Mouse (Mus musculus) gastrocnemius, postnatal 14 days (tissue): ENCODE results near the gene Gpx7. TPM values are rescaled to one million over a fixed set of nuclear protein-coding genes. Genes with fewer than 3 reads are reported as not detected.

ENCODE experiments used
- DNase-seq: peaks from one replicate; pipeline ENCODE4 v3.0.0; 2021; ENCODE audit warnings: mixed read lengths
- intact Hi-C: fragments of 180-260 bp; cut with DNase I; formaldehyde crosslinking; loops from one replicate; pipeline ENCODE4 v1.15.1; 2025; ENCODE audit warnings: low total_unique reads
- long read RNA-seq, 2 experiments: library from polyadenylated mRNA; stranded (forward); transcript quantifications; one replicate each; pipeline ENCODE4 v2.0.0; 2021
- total RNA-seq, 2 experiments: library from RNA; stranded (reverse); gene quantifications; 2 replicates each; pipeline ENCODE4 v1.2.3; 2021

Gene Gpx7
- total RNA-seq, result 10 to 100 TPM; 12.8 to 17.8 TPM
- long read RNA-seq, experiment 1, transcript Gpx7-201 (3 exons, 1,289 nt), result major isoform, 17 of 18 reads
- long read RNA-seq, experiment 1, partial matches to known transcripts, result 0 of 18 reads
- long read RNA-seq, experiment 1, other reads (novel, unspliced or antisense), result 1 of 18 reads
- long read RNA-seq, experiment 2, transcript Gpx7-201 (3 exons, 1,289 nt), result major isoform, 21 of 25 reads
- long read RNA-seq, experiment 2, partial matches to known transcripts, result 1 of 25 reads
- long read RNA-seq, experiment 2, other reads (novel, unspliced or antisense), result 2 of 25 reads

DNA sequence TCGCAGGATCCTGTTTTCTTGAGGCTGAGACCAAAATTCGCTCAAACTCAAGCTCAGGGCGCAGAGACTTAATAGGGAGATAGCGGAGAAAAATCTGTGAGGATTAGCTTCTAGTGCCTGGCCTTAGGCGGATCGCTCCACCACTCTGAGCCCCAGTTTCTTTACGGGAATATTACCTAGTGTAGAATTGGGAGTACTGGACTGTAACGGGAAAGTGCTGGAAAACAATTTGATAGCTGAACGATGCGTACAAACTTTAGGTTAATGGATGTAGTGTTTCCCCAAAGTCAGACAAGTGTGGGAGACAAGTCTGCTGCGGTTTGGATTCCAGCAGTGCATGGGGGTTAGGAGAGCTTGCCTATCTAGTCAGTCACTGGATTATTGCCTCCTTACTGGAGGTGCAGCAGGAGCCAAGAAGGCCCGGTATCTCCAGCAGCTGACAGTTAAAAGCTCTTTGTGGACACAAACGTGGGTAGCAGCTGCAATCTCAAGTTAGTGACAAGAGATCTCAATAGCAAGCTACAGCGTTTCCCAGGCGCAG lies at the start of gene Gpx7:
Gene Gpx7, minus strand, starts transcription at position 101 of the 541 bp plus-strand sequence.
- intact Hi-C loops, result loop anchor here (5.0 kb wide), 1 partner anchor 50 kb away; the partner anchor contains the start of gene Tut4
- peak; percentile 9 for DNase-seq

DNA sequence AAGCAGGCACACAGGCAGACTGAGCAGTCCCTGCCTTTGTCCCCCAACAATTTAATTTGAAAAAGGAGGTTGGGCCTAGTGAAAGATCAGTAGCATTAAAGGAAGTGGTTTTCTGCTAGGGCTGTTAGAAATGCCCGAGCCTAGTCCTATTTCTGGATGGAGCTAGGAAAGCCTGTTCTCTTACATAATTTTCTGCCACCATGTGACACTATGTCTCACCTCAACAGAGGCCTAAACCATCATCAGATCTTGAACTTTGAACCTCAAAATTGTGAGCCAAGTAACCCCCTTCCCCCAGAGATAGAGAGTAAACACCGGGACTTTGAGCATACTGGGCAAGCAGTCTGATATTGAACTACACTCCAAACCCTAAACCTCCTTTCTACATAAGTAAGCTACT lies 49.3 kb upstream of the Gpx7 start:
- intact Hi-C loops, result loop anchor here (5.0 kb wide), 1 partner anchor 49 kb away; the partner anchor contains the start of gene Gpx7
- DNase-seq, result no peak

DNA sequence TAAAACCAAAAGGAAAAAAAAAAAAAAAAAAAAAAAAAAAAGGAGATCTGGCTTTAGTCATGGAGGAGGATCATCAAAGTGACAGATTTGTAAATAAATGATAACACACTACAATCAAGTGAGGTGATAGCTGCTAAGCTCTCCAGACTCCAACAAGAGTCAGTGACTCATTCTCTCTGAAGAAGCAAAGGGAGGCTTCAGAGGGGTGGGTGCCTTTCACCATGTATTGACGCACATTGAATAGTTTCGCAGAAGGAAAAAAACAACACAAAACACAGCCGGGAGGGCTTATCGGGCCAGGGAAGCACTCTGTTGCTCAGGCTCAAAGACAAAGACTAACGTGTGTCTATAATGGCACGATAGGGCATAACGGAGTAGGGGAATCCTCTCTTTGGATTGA lies 41.3 kb upstream of the Gpx7 start:
- intact Hi-C loops, result no loop called here
- DNase-seq, result no peak

DNA sequence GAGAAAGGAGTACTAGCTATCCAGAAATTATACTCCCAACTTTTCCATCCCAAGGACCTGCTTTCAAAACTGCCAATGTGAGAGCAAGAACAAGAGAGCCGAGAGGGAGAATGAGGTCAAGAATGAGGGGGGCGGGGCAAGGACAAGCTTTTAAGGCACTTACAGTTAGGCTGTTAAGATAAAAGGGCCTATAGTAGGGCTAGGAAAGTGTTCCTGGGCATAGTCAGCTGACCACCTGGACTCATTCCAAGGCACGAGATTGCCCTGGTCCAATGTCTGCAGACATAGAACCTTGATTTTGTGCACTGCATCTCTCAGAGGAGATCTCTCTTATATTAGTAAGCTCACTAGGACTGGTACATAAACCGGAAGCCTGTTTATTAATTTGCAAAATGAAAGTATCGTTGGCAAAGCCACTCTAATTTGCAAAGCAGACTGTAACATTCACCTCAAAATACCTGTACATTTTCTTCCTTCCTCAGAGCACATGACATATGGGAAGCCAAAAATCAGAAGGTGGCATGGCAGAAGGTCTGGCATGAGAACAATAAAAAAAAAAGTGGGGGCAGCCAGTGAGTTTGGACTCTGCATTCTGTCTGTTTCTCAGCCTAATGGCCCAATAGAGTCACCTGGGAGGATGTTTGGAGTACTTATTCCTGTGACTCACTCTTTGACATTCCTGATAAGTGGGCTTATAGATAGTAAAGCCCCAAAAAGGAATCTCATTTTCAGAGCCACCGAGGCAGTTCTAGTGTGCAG lies 31.5 kb upstream of the Gpx7 start:
- no peak for DNase-seq
- intact Hi-C loops, result no loop called here

DNA sequence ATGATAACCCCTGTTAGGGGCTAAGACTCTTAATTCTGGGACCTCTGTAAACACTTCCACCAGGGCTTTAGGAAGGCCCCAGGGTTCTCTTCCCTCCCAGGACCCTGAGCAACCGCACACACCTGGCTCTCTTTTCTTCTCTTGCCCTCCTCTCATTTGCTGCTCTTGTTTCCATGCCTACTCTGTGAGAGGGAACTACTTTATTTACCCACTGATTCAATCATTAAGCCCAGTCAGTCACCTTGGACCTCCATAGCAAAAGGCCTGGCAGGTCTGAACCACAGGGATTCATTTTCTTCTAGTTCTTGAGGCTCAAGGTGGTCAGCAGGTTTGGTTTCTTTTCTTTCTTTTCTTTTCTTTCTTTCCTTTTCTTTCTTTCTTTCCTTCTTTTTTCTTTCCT lies 29.5 kb upstream of the Gpx7 start:
- intact Hi-C loops, result no loop called here
- no peak for DNase-seq

DNA sequence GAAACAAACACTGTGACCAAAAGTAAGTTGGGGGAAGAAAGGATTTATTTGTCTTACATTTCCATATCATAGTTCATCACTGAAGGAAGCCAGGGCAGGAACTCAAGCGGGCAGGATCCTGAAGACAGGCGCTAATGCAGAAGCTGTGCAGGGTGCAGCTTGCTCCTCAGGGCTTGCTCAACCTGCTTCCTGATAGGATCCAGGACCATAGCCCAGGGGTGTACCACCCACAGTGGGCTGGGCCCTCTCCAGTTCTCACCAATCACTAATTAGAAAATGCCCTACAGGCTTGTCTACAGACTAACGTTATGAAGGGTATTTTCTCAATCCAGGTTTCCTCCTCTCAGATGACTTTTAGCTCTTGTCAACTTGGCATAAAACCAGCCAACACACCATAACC lies 28.9 kb upstream of the Gpx7 start:
- DNase-seq, result no peak
- intact Hi-C loops, result no loop called here

DNA sequence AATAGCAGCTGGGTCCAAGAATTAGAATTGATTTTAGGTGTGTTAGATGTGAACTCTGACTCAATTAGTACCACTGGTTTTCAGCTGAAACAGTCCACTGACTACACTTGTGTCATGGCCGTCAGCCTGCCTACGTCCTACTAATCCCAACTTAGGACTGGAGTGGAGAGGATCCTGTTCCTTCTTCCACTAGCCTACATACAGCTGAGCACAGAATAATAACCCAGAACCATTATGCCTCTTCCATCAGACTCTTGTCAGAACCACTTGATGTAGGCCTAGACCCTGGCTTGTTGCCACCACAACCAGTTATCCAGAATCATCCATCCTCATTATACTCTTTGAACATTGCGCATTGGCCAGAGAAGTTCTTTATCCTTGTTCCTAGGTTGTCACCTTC lies 28.0 kb upstream of the Gpx7 start:
- DNase-seq, result no peak
- intact Hi-C loops, result no loop called here

DNA sequence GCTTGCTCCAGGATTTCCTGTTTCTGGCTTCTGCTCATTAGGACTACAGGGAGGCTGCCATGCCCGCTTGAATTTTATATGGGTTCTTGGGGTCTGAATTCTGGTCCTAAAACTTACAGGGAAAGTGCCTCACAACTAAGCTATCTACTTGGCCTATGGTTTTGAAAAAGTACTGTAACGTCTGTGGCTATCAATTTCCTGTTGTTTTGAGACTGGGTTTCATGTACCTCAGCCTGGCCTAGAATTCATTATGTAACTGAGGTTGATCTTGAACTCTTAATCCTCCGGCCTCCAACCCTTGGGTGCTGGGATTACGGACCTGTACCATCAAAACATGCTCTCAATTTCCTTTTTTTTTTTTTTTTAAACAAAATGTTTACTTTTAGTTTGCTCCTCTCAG lies 27.5 kb upstream of the Gpx7 start:
- intact Hi-C loops, result no loop called here
- no peak for DNase-seq

DNA sequence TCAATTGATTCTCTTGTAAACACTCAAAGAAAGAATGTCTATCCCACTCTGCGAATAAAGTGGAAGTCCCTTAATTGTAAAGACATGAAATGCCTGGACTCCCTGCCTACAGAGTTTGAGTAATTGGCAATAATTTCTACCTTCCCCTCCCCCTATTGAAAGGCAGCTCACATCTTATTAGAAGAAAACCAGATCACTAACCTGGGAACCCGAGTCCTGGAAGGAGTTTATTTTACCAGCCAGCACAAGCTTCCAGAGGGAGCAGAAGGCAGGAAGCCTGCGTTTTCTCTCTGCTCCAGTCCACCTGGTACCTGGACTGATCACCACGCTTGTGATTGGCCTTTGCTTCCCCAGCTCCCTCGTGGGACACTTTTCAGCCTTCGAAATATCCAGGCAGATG lies 26.6 kb upstream of the Gpx7 start:
- no peak for DNase-seq
- intact Hi-C loops, result no loop called here

DNA sequence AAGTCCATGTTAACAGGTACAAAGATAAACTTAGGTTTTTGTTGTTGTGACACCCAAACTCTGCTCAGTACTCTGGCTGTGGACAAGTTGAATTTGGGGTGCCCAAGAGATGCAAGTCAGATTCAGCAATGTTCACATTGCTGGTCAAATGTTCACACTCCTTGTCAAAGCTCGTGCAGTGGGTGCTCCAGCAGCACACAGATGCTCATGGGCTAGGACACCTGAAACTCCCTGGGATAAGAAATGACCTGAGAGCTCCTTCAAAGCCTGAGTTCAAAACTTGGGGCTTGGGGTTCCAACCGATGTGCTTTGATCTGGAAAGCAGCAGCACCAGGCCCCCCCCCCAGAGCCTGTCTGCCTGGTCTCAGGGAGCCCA lies 24.8 kb upstream of the Gpx7 start:
- no peak for DNase-seq
- intact Hi-C loops, result no loop called here

DNA sequence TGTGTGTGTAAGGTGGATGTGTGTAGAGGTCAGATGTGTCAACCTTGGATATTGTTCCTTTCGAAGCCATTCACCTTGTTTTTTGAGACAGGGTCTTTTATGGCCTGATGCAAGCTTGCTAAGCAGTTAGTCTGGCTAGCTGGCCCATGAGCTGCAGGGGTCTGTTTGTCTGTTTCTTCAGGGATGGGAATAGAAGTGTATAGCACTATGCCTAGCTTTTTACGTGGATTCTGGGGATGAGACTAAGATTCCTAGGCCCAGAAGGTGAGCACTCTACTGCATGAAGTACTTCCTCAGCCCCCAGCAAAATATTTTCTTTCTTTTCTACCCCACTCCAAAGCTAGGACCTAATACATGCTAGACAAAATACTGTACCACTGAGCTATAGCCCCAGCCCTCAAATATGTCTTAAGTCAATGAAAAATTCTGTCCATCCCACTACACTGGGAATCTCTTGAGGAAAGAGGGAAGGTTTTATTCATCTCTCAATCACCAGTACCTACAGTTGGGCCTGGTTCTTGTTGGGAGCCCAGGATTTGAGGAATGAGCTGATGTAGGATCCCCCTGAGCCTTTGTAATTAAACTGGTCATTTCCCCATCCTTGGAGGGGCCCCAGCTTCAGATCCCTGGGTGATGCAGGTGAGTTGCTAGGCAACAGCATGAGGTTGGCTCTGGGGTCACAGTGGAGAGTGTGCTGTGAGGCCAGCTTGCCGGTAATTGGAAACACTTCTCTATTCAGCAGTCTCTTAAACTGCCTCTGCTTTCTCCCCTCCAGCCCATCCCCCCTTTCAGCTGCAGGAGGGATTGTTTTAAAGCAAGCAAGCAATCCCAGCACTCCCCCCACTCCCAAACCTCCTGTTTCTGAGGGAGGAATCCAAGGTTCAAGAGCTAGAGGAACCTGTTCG lies 24.1 kb upstream of the Gpx7 start:
- intact Hi-C loops, result no loop called here
- no peak for DNase-seq

DNA sequence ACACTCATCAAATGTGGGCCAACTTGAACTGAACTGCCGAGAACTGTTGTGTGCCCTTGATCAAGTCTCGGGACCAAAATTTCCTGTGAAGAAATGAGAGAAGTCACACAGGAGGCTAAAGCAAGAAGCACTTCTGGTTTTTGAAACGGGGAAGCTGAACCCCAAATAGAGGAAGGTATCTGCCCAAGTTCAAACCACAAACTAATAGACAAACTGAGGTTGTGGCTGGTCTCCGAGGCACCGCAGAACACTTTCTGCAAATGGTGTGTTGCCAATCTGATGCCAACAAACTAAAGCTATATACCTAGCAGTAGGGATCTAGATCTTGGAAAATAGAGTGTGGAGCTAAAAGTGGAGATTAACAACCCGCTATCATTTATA lies 21.6 kb upstream of the Gpx7 start:
- no peak for DNase-seq
- intact Hi-C loops, result no loop called here

DNA sequence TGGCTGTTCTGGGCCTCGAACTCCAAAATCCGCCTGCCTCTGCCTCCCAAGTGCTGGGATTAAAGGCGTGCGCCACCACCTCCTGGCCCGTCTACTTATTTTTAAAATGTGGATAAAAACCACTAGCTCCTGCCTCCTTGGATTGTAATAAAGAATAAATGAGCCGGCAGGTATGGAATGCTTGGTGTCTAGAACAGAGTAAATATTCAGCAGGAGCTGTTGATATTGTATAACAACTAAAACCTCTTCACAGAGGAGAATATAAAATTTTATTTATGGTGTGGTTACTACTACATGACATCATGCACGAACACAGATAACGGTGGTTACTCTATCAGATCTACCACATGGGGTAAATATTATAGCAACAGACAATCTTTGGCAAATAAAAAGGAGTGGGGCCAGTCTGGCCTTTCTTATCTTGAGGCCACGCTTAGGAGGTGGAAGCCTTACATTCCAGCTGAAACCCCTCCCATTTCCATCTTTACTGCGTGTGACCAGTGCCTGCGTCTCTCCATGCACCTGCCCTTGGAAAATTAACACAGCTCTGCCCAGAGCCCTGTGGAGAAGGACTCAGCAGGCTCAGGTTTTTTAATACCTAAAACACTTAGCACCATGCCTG lies 21.1 kb upstream of the Gpx7 start:
- intact Hi-C loops, result no loop called here
- no peak for DNase-seq

DNA sequence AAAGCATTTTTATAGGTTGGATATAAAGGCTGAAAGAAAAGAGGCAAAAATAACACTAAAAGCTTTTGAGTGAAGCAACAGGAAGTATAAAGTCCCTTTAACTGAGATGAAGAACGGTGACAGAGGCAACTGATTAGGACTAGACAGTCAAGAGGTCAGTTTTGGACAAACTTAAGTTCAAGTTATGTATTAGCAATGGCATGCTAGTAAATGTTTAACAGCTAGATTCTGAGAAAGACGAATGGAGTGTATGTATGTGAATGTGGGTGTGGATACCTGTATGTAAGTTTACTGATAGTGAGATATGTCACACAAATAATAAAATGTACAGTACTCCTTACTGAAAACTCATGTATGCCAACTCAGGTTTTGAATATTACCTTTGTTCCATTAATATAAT lies 17.8 kb upstream of the Gpx7 start:
- no peak for DNase-seq
- intact Hi-C loops, result no loop called here

DNA sequence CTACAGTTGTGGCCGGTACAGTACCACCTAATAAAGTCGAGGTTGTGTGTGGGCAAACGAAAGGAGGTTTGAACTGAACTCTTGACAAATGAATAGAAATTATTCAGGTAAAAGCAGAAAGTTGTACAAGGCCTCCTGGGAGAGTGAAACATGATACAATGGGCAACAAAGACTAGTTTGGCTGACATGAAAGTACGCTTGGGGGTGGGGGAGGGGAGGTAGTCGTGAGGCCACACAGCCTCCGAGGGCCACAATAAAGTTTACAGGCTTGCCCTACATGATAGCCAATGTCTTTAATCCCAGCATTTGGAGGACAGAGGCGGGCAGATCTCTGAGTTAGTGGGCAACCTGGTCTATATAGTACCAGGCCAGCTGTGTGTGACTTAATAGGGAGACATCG lies 860 bp upstream of the Gpx7 start:
- DNase-seq, result no peak
- intact Hi-C loops, result loop anchor here (5.0 kb wide), 1 partner anchor 50 kb away; the partner anchor contains the start of gene Tut4

DNA sequence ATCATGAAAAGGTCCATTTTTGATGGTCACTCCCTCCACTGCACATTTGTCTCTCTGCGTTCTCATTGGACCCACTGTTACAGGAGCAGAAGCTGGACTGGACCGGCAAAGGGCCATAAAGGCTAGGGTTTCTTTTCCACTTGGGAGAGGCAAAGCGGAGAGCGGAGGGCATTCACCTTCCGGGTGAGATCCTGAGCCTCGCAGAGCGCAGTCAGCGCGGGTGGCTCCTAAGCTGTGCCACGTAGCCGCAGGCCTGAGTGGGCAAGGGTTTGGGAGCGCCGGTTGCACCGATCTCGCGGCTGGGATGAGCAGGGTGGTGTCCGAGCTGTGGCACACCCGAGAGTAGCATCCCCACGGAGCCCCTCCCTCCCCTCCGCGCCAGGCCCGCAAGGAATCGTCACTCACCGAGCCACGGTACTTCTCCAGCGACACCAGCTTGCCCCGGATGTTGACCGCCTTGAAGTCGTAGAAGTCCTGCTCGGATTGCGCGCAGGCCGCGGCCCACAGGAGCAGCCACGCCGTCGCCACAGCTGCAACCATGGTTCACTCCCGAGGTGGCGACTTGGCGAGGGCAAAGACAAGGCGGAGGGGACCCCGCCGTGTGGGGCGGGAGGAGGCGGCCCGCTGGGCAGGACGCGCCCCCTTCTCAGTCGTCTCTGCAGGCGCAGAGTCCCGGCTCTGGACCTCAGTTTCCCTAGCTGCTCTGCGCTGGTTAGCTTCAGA lies 462 bp downstream of the Gpx7 start:
- peak; percentile 78 for DNase-seq
- intact Hi-C loops, result loop anchor here (5.0 kb wide), 1 partner anchor 51 kb away; the partner anchor contains the start of gene Tut4

DNA sequence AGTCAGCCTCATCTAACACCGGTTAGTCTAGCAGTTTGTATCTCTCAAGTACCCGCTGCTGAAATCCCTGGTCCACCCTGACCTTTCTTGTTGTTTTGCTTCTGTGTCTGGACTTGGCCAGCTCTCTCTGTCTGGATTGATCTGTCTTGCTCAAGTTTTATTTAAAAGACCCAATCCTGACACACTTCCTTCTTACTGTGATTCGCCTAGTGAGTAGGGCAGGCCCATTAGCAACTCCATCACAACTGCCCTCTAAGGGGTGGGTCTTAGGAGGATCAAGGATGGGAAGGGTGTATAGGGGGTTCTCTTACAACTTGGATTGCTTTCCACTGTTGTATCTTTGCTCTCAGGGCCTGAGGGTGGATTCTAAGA lies 1.0 kb downstream of the Gpx7 start:
- intact Hi-C loops, result loop anchor here (5.0 kb wide), 1 partner anchor 52 kb away; the partner anchor contains the start of gene Tut4
- DNase-seq, result peak; percentile 19

DNA sequence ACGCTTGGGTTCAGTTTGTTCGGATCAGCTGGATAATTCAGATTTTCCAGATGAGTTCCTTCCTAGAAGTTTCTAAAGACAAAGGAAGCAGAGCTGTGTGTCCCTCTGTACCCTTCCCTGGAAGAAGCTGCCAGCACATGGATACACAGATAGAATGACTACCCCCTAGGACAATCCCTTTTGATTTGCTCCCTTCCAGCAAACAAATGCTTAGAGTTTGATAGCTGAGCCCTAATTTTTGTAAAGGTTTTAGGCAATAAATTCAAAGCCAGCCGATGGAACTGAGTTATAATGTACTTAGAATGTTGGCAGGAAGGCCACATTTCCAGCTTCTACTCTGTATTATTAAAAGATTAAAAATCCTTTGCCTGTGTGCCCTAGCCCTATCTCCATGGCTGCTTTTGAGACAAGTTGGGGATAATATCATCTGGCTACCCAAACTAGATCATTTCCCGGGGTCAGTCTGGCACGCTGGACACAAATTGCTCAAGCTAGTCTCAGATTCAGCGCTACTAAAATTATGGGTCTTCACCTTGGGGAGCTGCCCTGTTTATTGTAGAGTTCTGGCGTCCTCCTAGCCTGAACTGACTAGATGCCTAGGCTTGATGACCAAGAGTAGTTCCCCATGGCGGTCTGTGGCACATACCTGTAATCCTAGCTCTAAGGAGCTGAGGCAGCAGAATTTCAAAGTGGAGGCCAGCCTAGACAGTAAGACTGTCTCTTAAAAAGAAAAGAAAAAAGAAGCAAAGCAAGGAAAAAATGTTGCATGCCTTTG lies 2.7 kb downstream of the Gpx7 start:
- DNase-seq, result no peak
- intact Hi-C loops, result no loop called here
